Mouse (Mus musculus) ovary, postnatal 10 days (tissue): ENCODE results near the gene Ppan.

Source experiments
- DNase-seq: peaks from one replicate; pipeline ENCODE4 v3.0.0; 2022; ENCODE audit warnings: low spot score

Gene Ppan

DNA sequence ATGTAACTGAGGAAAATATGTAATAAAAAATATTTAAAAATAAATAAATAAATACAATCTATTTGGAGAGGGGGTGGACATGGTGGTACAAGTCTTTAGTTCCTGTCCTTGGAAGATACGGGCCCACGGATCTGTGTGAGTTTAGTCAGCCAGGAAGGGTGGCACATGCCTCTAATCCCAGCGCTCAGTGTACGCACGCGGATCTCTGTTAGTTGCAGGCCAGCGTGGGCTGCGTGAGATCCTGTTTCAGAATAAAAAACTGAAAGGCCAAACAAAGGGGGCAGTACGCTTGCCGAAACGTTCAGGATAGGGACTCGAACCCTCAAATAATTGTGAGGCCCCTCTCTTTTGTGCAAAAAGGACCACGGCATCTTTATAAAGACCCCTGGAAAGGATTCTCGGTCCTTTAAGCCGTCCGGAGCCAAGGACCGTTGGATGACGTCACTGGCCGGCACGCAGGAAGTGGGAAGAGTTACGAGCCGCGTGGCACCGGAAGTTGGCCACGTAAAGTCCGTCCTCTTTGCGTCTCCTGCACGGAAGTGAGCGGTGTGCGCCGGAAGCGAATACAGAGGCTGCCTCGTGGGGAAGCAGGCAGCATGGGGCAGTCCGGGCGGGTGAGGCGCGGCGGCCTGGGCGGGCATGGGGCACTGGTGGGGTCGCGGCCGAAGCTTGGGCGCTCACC is at the start of gene Ppan:
Ppan (plus strand) TSS at position 472 of the 682 bp plus-strand sequence.
- DNase-seq, result peak; percentile 84

DNA sequence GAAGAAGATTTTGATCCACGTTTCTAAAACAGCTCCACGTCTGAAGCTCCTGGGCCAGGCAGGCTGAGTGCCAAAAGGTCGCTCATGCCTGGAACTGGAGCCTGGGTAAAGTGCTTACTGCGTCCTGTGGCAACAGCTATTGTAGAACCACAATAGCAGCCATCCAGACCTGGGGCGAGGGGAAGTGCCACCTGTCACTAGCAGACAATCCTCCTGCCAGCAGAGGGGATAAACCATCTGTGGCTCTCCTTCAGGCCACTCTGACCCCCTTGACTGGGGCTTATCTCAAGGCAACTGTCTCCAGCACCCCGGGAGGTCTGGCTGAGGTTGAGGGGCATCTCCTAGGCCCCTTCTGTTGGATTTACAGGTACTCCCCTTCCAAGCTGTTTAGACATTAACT is 49.0 kb upstream of the Ppan start:
- DNase-seq, result no peak

DNA sequence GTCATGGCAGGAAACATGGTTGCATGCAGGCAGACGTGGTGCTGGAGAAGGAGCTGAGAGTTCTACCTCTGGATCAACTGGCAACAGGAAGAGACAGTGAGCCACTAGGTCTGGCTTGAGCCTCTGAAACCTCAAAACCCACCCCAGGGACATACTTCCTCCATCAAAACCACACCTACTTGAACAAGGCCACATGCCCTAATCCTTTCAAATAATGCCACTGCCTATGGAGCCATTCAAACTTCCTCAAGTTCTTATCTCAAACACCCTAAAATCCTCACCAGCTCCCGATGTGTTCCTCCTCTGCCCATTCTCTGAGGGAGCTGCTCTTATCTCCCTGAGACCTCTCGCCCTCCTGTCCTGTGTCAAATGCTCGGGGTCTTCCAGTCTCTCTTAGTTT is 45.8 kb upstream of the Ppan start:
- DNase-seq, result no peak

DNA sequence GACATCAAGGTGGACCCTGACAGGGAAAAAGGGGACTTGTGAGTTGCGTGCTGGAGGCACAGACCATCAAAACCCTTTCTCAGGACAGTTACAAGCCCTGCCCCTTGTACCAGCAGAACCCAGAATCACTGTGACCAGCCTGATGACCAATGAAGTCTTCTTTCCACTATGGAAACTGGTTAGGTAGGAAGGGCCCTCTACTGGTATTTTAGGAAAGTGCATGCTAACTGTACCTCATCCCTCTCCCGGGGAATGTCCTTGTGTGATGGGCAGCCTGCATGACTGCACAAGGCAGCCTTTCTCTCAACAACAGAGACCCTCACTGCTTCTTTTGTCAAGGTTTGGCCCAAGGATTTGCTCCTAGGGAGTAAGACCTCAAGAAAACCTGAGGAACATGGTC is 45.3 kb upstream of the Ppan start:
- no peak for DNase-seq

DNA sequence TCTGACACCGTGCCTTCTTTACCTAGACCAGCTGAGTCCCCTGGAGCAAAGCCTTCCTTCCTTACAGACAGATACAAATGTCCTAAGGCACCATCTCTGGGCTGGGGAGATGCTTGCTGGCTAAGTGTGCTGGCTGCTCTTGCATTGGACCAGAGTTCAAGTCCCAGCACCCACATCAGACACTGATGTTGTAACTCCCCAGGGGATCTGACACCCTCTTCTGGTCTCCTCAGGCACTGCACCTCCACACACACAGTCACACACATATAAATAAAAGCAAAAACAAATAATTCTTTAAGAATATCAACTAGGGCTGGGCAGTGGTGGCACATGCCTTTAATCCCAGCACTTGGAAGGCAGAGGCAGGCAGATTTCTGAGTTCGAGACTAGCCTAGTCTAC is 37.8 kb upstream of the Ppan start:
- DNase-seq, result no peak

DNA sequence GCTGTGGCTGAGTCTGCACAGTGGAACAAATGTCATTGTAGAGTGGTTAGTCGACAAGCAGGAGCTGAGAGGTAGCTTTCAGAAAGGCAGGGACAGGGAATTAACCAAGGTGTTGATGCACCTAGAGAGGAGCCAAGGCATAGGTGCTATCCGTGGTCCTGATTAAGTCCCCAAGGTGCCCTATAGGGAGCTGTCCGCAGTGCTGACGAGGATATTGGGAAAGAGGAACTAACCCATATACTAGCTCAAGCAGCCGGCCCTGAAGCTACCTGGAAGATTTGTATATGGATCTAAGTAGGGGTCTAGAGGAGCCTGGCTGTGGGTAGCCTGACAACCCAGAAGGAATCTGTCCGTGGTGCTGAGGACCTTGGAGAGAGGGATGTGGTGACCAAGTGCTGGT is 30.8 kb upstream of the Ppan start:
- DNase-seq, result no peak

DNA sequence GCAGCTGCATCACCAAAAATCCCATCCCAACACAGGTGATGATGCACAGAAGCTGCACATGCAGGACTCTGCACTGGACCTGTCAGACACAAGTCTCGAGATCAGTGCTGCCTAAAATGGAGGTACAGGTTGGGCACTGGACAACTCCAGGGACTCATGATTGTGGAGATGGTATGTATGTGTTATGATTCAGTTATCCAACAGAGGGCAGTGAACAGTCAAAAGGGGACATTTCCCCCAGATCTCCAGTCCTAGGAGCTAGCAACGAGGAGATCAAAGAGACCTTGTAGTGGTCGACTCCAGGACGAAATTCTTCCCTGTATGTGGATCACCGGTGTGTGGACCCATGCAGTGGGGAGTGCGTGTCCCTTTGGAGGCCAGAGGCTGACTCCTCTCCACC is 28.0 kb upstream of the Ppan start:
- no peak for DNase-seq

DNA sequence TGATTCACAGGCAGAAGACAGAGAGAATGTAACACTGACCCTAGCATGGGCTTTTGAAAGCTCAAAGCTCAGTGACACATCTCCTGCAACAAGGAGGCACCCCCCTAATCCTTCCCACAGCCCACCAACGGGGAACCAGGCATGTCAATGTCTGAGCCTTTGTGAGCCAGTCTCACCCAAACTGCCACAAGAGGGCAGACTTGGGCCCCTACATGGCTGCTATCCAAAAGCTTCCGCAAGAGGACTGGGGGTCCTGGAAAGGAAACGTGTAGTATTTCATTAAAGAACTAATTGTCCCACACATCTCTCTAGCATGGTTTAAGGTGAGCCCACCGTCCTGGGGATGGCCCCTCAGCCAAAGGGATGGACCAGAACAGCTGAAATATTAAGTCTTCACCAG is 26.2 kb upstream of the Ppan start:
- no peak for DNase-seq

DNA sequence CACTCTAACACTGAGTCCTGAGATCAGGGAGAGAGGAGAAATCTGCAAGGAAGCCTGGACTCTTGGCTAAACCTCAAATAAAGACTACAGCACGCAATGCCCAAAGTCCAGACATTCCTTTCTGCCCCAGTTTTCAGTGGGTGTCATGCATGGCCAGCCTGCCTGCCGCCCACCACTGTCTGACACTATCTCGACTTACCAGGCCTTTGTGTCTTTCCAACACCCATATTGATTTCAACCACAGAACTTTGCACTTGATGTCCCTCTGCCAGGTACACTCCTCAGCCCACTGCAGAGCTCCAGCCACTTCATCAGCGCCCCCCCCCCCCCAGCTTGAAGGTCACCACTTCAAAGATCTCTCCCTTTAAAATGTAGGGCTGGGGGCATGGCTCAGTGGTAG is 25.8 kb upstream of the Ppan start:
- DNase-seq, result no peak

DNA sequence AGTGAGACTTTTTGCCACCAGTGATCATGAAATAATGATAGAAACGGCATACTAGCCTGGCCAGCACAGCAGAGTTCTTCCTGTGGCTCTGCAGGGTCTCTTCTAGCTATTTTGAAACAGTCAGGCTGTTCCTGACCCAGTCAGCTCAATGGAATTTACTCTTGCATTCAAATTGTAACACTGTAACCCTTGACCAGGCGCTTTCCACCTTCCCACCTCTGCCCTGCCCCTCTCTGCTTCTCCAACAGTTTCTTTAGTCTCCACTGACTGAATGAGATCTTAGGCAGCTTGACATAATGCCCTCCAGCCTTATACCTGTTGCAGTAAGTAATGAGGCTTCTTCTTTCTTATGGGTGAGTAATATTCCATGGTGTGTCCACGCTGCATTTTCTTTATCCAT is 21.1 kb upstream of the Ppan start:
- DNase-seq, result no peak

DNA sequence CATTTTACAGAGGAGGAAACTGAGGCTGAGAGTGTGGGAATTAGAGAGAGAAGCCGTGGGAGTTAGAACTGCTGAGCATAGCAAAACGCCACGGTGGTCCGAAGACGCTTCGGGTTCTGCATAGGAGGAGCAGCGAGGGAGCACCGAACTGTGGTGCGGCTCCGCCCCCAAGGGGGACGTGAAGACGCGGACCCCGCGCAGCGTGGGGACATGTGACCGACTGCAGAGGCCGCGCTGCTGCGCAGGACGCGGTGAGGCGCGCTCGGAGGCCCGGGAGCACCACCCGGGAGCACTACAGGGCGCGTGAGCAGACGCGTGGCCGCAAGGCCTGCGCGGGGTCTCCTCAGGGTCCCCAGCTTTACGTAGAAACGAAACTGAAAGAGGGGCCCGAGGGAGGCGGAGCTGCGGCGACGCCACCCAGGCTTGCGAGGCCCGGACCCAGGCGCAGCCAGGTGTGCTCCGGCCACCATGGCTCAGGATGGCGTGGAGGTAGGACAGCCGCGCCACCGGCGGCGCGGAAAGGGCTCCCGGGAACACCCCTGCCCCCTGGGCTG is 19.4 kb upstream of the Ppan start, which contains the start of gene A230050P20Rik:
A230050P20Rik (plus strand) TSS at position 195 of the 554 bp plus-strand sequence.
- no peak for DNase-seq

DNA sequence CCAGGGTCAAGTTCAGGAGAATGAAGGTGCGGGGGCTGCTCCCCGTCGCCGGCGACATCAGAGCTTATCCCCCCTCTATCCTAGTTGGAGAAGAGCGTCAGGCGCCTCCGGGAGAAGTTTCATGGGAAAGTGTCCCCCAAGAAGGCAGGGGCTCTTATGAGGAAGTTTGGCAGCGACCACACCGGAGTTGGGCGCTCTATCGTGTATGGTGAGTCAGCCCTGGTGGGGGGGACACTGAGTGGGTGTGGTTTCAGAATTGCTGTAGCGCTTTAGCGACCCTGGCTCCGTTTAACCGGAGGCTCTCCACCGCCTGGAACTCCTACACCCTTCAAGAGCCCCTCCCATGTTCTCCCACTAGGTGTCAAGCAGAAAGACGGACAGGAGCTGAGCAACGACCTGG is 18.7 kb upstream of the Ppan start:
- no peak for DNase-seq

DNA sequence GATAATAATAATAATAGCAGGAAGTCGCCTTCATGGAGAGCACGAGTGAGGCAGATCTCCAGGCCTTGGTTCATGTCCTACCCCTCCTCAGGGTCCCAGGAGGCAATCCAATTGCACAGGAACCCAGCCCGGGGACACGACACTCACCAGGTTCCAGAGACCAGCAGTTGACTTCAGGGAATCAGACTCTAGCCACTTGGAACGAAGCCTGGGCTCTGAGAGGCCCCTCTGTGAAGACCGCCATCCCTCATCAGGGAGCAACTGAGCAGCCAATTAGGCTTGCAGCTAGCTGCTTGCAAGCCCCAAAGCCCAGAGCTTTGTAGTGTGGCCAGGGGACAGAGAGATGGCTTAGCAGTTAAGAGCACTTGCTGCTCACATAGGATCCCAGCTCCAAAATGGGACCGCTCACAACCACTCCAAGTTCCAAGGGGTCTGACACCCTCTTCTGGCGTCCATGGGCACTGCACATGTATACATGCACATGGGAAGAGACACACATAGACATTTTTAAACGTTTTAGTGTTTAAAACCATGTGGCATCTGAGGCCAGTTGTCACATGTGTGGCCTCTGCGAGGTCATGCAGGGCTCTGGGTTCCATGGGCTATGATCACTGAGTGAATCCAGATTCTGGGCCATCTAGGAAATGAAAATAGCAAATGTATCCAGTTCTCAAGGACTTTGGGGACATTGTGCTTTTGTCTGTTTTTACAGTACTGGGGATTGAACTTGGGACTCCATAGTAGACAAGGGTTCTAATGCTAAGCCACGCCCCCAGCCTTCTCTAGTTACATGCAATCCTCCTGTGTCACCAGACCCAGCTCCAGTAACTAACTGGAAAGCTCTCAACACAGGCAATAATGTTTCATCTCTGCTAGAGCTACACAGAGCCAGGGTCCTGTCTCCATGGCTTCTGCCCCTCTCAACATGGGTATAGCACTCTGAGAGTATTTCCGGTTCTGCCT is 17.5 kb upstream of the Ppan start:
- no peak for DNase-seq

DNA sequence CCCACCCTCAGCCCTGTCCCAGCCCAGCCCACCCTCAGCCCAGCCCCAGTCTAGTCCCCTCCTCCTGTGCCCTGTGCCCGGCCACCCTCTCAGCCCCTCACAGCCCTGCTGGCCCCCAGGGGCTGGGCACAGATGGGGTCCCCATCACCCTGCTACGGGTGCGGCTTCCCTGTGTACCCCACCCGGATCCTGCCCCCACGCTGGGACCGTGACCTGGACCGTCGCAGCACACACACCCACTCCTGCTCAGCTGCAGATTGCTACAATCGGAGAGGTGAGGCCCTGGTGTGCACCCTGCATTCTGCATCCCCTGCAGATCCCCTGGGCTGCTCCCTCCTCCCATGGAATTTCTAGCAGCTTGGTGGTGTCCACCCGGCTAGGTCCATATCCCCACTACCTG is 15.0 kb upstream of the Ppan start:
- DNase-seq, result no peak

DNA sequence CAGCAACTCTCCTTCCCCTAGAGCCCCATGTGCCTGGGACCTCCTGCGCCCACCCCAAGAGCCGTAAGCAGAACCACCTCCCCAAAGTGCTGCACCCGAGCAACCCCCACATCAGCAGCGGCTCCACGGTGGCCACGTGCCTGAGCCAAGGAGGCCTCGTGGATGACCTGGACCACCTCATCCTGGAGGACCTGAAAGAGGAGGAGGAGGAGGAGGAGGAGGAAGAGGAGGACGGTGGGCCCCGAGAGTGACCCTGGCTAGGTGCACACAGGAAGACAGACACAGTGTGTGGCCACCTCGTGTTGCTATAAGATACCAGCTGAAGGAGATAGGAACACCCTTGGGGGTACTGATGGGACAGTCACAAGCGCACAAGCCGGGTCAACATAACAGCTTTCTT is 14.5 kb upstream of the Ppan start:
- DNase-seq, result no peak

DNA sequence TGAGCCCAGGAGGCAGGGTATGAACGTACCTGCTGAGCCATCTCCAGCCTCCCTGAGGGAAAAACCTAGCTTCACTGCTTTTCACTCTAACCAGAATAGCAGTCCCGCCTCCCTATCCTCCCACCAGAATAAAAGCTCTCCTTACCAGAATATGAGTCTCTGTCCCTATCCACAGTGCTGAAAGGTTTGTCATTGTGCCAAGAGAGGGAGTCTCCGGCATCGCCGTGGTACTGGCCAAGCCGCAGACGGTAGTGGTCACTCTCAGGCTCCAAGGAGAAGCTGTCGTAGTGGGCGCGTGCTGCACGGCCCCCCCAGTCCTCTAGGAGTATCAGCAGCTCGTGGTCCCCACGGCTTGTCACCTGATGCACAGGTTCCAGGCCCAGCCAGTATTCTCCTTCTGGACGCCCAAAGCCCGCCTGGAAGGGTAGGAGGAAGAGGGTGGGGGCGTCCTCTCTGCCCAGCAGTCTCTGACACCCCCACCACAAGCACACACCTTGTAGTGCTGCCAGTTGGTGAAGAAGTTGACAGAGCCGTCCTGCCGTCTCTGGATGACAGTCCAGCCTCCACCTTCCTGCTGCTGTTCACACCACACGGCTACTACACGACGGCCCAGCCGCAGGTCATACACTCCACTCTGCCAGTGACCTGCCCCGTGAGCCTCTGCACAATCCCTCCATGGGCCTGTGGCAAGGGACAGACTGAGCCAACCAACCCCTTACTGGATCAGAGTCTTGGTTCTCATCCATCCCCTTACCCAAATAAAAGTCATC is 12.8 kb upstream of the Ppan start:
- no peak for DNase-seq

DNA sequence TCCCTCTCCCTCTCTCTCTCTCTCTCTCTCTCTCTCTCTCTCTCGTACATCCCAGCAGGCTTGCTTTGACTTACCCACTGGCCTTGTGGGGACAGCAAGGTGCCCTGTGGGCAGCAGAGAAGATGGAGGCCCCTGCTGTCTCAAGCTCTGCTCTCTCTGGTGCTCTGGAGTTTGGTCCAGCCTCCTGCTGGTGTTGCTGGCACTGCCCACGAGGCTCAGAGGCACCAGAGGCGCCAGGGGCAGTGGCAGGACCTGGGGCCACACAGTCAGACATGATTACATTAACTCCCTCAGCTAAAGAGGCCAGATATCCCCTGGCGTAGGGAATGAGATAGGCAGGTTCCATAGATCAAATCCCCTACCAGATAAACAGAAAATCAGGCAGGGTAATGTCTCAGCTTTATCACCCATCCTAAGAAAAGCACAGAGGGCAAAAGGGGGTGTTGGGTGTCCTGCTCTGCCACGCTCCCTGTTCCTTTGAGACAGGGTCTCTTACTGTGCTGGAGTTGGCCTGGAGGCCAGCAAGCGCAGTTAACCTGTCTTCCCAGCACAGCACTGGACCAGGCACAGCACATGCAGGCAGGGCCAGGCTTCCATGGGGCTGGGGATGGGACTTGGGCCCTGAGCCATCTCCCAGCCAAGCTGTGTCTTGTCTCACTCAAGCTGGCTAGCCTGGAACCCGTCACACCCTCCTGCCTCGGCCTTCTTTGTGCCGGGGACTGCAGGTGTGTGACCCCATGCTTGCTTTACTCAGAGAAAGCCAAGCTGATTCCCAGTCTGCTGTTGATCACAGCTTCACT is 11.5 kb upstream of the Ppan start:
- DNase-seq, result no peak

DNA sequence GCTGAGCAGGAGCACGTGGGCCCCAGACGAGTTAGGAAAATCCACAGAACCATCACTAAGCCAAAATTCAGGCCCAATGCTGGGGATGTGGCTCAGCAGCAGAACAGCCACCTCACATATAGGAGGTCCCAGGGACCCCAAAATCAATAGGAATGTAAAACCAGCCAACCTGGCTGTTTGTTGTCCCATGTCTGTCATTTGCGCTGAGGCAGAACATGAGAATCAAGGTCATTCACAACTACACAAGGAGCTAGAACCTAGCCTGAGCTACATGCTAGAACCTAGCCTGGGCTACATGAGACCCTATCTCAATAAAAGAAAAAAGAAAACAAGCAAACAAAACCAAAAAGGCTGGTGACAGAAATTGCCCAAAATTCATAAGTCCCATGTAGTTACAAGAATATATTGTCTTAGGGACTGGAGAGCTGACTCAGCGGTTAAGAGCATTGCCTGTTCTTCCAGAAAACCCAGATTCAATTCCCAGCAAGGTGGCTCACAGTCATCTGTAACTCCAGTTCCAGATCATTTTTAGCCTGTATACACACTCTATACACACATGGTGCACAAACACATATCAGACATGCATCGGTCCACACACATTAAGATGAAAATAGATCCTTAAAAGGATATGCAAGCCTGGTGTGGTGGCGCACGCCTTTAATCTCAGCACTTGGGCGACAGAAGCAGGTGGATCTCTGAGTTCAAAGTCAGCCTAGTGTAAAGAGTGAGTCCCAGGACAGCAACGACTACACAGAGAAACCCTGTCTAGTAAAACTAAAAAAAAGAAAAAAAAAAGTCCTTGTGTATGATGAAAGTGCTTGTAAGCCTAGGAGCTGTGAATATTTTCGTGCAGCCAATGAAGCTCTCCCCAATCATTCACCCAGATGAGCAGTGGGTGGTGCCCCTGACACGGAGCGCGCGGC is 10.6 kb upstream of the Ppan start:
- no peak for DNase-seq

DNA sequence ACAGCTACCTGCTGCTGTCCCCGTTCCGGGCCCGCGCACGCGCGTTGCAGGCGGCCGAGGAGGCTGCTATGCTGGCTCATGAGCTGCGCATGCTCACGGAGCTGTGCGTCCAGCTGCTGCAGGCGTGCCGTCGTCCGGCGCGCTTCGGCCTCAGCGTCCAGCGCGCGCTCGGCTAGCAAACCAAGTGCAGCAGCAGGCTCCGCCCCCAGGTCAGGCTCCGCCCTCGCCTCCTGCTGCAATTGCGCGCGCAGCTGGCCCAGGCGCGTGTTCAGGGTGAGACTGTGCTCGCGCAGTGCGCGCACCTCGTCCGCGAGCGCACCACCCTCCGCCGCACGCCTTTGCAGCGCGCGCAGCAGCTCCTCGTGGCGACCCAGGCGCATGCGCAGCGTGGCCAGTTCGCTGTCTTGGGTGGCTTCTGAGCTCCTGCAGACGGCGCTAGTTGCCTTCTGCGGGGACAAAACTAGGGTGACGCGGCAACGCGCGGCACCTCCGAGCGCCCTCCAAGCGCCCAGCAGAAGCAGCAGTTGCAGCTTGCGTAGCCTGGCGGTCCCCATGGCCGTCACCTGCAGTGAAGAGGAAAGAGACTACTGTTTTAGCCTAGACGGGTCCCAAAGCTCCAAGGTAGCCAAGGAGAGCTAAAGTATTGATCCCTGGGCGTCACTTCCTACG is 9.8 kb upstream of the Ppan start:
- DNase-seq, result peak; percentile 95

DNA sequence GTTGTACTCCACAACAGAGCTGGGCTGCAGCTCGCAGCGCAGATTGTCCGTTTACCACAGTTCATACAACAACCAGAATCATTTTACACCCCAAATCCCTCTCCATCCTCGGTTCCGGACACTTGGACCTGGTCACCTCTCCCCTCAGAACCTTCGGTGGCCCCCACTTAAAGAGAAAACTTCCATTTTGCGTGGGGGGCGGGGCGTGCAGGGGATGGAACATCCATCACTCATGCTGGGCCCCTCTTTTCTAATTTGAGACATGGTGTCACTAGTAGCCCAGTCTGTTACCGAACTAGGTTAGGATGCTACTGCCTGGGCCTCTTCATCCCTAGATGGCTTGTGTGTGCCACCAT is 9.3 kb upstream of the Ppan start:
- DNase-seq, result no peak
